Mouse (Mus musculus) 416B (cell line): ENCODE data around the gene Lrrc29.

Experiments used
- DNase-seq: peaks from one replicate; pipeline ENCODE4 v3.0.0; 2011; ENCODE audit warnings: low read depth

Gene Lrrc29

DNA sequence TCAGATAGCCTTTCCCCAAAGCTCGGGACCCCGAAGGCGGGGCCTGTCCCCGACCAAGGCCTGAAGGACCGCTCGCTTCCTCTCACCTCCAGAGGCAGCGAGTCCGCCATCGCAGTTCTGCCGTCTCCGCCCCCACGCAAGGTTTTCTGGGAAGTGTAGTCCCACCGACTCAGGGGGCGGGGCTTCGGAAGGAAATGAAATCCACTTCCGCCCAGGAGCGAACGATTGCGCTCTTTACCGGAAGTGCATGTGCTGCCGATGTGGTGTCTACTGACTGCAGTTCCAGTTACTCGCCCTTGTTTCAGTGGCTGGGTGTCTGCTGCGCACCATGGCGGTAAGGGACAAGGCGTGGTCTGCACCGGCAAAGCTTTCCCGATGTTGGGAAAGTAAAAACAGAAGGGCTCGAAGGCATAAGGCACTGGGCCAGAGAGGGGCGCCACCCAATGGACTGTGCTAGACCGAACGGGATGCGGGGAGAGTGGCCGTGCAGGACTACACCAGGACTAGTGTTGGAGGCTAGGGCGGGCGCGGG is at the start of gene Lrrc29, which contains the start of gene Tmem208:
Gene Lrrc29 (minus strand): TSS at position 138 of the 532 bp plus-strand sequence.
Gene Tmem208 (plus strand): TSS at position 214 of the 532 bp plus-strand sequence.
- peak; percentile 97 for DNase-seq

DNA sequence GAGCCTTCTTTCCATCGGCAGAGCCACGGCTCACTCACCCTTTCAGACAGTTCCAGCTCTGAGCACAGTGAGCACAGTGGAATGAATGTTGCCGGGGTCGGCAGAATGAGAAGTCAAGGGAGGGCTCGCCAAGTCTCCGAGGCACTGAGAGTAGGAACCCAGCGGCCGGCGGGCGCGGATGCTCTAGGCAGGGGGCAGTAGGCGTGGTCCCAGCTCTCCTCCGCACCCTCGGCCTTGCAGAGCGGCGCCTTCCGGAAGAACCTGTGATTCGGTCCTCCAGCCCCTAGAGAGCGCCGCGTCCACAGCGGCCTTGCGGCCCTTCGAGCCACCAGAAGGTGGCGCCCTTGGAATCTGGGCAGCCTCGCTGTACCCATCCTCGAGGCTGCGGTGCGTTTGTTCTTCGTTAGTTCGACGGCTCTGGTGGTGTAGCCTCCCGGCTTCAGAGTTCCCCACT is 48.5 kb upstream of the Lrrc29 start:
- DNase-seq = no peak

DNA sequence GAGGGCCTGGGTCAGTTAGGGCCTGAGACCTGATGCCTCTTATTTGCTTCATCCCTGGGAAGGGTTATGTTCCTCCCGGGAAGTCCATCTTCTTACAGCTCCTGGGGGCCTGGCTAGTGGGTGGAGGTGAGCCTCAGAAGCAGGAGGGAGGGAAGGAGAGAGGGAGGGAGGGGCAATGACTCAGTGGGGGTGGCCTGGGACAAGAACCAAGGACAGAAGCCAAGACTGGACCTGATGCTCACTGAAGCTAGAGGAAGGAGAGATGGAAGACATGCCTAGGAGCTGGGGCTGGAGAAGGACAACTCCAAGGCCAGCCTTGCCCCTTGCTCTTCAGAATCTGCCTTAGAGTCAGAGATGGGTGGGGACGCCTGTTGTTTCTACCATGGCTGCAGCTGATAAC is 47.0 kb upstream of the Lrrc29 start, which contains the start of gene Plekhg4:
Gene Plekhg4 (plus strand): TSS at position 243 of the 400 bp plus-strand sequence.
- no peak for DNase-seq

DNA sequence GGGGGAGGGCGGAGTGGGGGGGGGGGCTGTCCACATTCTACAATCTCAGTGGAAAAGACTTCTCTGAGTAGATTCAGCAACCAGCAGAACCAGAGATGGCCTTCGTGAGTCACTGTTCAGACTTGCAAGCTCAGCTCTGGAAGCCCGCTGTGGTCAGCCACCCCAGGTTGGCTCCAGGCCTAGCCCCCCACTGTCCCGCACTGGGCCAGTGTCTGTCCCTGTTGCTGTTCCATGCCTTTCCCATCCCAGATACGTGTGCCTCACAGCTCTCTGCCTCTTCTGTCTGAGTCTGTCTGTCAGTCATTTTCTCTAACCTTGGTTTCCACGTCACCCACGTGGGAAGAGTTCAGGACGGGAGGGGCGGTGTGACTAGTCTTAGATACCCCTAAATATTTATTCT is 46.4 kb upstream of the Lrrc29 start:
- no peak for DNase-seq

DNA sequence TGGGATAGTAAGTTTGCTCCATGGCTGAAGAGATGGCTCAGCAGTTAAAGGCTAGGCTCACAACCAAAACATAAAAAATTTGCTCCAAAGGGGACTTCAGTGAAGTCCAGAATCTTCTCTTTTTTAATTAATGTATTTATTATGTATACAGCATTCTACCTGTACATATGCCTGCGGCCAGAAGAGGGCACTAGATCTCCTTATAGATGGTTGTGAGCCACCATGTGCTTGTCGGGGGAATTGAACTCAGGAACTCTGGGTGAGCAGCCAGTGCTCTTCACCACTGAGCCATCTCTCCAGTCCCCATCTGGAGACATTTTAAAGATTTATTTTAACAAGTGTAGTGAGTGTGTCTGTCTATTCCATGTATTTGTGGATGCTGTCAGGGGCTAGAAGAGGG is 41.0 kb upstream of the Lrrc29 start:
- peak; percentile 53 for DNase-seq

DNA sequence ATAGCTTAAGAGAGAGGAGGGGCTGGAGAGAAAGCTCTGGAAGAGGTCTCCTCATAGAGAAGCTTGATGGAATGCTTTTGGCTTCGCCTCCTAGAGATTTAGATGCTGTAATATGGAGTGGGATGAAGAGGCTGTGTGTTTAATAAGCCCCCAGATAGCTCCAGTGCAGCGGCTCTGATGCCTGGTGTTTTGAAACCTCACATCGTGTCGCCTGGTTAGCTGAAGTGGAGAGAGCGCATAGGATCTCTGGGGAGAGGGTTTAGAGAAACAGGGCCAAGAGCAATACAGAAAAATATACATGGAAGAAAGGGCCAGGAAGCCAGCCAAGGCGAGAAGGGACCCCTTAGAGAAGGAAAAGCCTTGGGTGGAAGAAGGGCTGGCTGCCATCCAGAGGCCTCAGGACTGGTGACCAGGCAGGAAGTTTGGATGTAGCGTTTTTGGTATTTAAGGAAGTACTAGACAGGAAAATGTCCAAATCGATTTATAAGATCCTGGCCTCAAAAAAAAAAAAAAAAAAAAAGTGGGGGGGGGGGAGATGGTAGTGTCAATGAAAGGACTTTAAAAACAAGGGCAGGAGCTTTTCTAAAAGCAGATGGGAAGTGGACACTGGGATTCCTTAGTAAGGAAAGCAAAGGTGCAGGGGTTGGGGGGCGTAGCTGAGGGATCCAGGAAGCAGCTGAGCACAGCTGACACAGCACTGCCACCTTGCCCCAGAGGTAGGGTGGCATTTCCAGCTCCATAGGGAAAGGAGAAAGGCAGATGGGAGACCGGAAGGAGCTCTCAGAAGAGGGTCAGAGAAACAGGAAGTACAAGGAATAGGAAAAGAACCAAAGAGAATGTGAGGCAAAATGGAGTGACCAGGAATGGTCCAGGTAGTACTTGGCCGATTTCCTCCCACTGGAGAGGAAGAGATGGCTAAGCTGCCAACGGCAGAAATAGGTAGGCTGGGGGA is 35.9 kb upstream of the Lrrc29 start:
- DNase-seq = no peak

DNA sequence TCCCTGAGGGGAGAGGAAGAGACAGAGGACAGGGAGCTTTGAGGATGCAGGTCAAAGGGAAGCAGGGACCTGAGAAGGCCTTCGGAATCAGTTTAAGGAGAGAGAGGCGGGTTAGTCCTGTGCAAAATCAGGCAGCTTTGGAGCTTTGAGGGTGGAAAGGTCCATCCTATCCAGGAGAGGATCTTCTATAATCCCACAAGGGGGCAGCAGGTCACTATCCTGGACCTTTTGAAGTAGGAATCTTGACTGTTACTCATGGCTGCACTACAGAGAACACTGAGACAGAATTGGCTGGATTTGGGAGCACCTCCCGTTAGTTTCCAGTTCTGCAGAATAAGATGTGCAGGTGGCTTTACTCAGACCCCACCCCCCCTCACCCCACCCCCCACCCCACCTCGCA is 33.6 kb upstream of the Lrrc29 start:
- peak; percentile 57 for DNase-seq

DNA sequence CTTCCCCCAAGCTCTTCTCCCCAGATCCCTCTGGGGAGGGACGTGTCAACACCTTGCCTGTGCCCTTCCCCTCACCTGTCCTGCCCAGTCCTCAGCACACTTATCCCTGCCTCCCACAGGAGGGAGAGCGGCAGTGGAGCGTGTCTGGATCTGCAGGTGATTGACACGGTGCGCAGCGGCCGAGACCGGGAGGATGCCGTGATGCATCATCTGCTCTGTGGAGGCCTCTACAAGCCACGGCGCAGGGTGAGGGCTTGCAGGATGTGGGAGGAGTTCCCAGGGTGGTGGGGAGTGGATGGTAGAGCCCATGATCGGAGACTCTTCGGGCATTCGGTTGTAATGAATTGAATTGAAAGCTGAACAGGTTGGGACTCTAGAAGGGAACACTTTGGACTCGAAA is 33.1 kb upstream of the Lrrc29 start:
- no peak for DNase-seq

DNA sequence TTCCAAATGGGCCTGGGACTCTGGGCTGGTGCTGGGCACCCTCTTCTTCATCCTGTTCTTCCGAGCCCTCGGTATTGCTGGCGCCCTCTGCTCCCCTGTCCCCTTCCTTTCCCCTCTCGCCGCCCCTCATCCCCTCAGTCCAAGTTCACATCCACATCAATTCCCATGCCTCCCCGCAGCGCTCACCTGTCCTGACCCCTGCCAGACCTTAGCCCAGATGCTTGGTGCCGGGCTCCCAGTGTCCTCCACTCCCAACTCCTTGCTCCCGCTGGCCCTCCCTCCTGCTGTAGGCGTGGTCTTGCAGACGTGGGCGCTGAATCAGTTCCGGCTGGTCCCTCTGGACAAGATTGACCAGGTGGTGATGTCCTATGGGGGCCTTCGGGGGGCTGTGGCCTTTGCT is 30.6 kb upstream of the Lrrc29 start:
- no peak for DNase-seq

DNA sequence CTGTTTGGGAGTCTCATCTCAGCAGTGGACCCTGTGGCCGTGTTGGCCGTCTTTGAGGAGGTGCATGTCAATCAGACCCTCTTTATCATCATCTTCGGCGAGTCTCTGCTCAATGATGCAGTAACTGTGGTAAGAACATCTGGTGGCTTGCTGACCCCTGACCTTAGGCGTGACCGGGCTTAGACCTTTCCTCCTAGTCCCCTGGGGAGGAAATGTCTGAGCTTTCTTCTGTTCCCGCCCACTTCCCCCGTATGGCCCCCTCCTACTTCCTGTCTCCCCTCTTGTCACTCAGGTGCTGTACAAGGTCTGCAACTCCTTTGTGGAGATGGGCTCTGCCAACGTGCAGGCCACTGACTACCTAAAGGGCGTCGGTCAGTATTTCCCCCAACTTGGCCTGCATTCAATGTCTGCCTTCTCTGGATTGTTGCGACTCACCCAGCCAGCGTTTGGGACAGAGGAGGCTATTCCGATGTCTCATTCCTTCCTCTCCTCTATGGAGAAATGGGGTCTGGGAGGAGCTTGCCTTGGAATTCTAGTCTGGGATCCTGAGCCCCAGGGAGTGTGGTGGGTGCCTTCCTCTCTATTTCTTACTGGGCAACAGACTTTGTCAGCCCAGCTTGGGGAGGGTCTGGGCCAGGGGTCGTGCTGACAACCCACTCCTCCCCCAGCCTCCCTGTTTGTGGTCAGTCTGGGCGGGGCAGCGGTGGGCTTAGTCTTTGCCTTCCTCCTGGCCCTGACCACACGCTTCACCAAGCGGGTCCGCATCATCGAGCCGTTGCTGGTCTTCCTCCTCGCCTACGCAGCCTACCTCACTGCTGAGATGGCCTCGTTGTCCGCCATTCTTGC is 29.3 kb upstream of the Lrrc29 start:
- peak; percentile 43 for DNase-seq

DNA sequence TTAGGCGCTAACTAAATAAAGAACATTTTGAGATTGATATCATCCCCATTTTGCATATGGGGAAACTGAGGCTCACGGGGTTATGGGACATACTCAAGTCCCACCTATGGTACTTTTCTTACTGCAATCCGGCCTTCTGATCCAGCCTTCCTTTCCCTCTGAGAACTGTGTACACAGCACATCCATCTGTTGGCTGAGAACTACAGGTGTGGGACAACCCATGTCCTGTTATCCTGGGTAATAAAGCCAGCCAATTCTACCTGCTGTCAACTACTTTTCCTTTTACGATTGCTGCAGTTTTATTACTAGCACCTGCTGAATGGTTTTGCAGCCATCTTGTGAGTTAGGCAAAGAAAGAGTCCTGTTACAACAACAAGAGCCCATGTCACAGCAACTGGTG is 28.5 kb upstream of the Lrrc29 start:
- no peak for DNase-seq

DNA sequence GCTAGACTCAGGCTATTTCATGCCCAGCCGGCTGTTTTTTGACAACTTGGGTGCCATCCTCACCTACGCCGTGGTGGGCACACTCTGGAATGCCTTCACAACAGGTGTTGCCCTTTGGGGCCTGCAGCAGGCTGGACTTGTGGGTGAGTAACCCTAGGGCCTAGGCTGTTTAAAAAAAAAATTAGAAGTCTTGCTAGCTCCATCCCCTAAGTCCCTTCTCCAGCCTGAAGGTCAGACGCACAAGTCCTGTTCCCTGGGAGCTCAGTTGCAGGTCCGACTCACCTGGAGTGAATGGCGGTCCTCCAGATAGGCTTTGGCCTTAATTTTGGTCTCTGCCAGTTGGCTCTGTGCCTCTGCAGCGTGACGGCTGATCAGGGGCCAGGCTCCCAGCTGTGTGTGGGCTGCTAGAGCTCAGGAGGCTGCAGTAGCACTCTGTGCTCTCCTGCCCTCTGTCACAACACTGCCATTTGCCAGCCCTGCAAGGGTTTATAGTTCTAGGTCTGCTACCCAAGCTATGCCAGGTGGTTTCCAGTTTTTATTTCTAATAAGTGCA is 27.6 kb upstream of the Lrrc29 start:
- no peak for DNase-seq

DNA sequence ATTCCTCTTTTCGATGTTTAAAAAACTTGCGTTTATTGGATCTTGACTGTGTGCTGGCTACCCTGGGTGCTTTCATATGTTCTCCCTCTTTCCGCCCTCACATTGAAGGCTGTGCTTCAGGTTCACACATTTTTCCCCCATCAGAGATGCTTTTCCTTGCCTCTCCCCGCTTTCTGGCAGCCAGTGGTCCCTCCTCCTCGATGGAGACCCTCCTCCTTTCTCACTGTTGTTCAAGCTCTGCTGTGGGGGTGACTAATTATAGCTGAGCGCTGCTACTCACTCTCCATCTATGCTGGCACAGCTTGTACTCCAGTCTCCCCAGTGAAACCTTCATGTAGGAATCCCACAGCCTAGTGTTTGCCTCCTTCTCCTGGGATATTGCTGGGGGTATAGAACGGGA is 24.1 kb upstream of the Lrrc29 start:
- DNase-seq = no peak

DNA sequence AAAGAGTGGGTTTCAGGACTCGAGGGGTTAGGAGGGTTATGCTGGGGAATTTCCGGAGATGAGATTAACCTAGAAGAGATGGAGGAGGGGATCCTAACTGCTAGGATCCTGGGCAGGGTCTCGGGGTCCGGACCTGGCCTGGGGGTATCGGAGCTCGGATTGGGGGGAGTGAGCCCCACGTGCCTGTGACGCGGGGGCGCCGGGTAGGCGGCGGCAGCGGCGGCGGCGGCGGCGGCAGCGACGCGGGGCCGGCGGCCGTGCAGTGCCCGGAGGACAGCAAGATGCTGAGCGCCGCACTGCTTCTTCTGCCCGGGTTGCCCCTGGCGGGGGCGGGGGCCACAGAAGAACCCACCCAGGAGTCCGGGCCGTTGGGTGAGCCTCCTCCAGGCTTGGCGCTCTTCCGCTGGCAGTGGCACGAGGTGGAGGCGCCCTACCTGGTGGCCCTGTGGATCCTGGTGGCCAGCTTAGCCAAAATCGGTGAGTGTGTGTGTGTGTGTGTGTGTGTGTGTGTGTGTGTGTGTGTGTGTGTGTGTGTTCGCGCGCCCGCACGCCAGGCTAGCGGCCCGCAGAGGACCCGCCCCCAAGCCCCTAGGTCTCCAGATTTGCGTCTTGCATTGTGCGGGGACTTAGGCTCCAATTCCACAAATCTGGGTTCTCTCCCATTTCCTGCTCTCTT is 23.2 kb upstream of the Lrrc29 start:
- no peak for DNase-seq

DNA sequence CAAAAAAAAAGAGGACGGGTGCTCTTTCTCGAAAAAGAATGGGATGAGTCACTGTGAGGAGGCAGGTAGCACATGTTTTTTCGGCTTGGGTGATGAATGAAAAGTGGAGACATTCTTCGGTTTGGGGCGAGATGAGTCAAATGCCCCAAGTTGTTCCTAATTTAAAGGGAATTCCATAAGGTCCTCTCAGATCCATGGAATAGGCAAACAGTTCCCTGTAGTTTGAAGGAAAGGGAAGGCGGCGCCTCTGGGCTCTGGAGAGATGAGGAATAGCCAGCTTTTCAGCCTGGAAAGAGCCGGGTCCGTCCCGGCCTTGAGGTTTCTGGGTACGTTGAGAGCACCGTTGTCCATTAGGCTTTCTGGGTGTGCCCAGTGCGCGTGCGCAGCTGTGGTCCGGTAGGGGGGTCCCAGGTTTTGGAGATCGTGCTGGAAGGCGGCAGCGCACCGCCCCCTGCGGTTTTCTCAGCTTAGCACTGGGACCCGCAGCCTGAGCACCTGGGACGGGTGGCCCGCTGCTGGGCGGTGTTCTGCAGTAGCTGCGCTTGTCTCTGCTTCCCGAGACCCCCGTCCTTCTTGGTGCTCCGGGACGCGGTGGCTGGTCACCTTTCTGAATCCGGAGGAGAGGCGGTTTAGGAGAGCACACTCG is 22.5 kb upstream of the Lrrc29 start, which contains the start of gene Slc9a5:
Gene Slc9a5 (plus strand): TSS at position 394 of the 646 bp plus-strand sequence.
- DNase-seq = peak; percentile 68

DNA sequence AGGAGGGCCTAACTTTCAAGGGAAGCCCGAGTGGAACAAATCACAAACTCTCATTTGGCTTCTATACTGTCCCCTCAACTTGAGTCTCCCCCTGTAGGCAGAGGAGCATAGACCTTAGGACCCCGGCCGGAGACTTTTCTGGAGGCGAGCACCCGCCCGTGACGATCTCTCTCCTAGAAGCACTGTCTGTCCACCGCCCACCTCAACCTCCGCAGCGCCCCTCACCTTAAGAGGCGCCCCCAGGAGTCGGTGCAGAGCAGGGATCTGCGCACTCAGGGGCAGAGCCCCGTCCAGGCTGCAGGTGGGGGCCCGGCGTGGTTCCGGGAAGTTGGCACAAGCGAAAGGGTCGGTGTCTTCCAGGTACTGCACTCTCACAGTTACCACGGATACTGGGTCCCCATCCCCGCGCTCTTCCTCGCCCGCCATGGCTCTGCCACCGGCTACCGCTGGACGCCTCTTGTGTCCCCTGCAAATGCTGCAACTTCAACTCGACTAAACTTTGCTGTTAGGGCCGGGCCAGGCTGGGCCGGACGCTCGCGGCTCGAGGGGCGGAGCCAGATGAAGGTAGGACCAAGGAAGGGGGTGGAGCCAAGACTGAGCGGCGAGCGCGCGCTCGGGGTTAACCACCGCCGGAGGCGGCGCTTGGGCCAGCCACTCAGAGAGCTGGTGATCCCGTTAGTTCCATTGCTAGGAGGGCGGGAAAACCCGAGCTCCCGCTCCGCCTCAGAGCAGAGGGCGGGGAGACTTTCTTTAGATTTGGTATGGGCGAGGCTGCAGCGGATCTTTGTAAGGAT is 21.5 kb upstream of the Lrrc29 start, which contains the start of gene Fhod1:
Gene Fhod1 (minus strand): TSS at position 526 of the 794 bp plus-strand sequence.
- peak; percentile 97 for DNase-seq

DNA sequence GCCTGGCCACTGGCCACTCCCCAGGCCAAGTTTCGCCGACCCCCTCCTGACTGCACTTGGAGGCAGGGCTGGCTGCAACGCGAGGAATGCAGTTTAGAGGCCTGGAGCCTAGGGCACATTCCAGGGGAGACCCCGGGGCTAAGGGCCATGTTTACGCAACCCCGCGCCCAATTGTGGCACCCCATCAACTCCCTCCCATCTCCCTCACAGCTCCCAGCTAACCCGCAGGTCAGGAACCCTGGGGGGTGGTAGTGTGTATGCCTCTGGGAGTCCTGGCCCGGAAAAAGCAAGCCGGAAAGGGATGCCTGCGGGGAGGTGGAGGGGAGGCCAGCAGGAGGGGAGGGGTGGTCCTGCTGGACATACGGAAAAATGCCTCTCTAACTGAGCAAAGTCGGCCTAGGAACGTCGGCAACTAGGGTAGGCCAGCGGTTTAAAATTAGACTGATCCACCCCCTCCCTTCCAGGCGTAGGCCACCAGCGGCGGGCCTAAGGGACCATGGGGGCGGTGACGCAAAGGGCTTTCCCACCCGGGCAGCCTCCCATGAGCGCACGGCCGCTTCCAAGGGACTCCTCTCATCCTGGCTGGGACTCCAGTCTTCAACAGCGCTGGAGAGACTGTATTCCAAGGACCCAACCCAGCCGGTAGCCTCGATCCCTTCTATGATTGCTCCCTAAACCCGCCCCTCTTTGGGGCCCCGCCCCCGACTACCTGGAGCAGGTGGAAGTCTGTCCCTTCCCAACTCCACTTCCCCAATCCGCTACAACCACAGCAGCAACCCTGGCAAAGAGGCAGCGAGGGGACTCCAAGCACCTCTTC is 20.7 kb upstream of the Lrrc29 start:
- DNase-seq = peak; percentile 37

DNA sequence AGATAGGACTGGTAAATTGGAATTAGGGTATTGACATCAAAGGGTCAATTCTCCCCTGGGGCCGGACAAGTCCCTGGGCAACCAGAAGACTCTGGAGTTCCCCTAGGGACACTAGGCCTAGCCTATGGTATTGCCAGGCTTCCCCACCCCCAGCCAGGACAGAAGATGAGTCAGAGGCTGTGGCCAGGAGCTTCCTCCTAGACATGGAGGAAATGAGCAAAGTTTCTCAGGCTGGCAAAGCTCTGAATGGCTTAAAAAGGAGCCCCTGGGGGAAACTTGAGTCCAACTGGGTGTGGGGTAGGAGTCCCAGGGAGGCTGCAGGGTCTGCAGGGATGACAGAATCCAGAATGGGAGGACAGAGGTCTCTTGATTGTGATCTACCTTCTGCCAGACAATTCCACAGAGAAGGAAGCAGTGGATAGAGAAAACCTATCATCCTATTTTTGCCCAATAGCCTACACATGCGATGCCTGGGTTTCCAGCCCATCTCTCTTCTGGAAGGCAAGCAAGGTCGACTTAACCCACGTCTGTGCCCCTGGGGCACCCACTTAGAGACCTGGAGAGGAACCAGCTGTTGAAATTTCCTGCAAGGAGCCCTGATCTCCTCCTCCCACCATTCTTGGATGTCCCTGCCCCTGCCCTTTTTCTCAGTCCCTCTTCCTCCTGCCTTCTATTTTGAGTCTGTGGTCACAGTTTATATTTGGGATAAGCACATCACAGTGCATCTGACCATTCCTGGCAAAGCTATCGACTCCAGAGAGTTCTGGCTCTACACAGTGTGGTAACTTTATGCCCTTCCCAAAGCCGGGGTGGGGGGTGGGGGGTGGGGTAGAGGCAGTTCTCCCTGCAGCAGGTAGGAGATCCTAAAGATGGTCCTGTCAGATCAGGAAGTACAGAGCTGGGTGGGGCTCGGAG is 19.2 kb upstream of the Lrrc29 start:
- peak; percentile 88 for DNase-seq
